Mouse (Mus musculus) splenic B cell, adult 2 months (primary cell): ENCODE data around the gene Akap8.

ENCODE experiments used
- DNase-seq: peaks from one replicate; pipeline ENCODE4 v3.0.0-alpha.2; 2011; ENCODE audit warnings: low read depth, low spot score
- H3K27me3 ChIP-seq: 2 replicates; pipeline ENCODE4 v1.6.1; 2012; ENCODE audit warnings: mild to moderate bottlenecking, low read length, moderate library complexity, mixed read lengths; ENCODE audit not compliant: control insufficient read depth, poor library complexity, insufficient read depth, severe bottlenecking
- H3K36me3 ChIP-seq: 2 replicates; pipeline ENCODE4 v1.6.1; 2012; ENCODE audit warnings: mild to moderate bottlenecking, low read length, moderate library complexity, mixed read lengths; ENCODE audit not compliant: control insufficient read depth, poor library complexity, insufficient read depth, severe bottlenecking

Akap8 gene

DNA sequence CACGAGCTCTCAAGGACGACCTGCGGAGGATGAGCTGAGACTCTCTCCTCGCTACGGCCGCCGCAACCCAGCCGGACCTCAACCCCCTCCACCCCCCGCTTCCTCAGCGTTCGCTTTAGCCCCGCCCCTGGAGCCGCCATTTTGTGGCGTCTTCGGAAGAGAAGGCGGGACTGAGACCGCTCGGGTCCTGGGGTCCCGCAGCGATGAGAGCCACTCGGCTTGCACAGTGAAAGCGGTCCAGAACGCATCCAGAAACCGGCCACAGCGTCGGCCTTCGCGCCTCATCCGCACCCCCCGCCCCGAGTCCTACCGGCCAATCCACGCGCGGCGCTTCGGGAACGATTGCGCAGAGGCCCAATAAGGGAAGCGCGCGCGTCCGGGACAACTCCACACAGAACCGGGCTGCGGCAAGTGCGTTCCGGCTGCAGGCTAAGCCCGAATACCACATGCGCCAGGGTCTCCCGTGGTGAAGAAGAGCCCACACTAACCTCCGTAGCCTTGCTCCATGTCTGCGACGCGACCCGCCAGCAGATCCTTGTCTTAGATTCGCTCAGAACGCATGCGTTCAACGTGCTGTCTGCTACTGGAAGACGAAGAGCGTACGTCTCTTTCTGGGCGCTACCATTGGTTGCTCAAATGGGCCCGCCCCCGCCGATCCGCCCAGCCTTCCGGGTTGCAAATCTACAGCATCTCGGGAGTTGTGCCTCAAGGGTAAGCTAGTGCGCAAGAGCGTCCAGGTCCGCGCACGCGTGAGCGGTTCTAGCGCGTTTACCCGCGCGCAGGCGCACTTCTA is at the start of gene Akap8:
Gene Akap8, minus strand, starts transcription at position 642 of the 793 bp plus-strand sequence.
- Histone ChIP-seq H3K27me3 (no peaks in the 10 kb centered on the region), H3K36me3 (peaks cover 13% of the 10 kb centered on the region)
- peak; percentile 98 for DNase-seq

GRCm38 (mm10) chr17:32368991-32369578 is 48.0 kb upstream of the Akap8 start:
- Histone ChIP-seq H3K27me3 (no peaks in the 10 kb centered on the region), H3K36me3 (no peaks in the 10 kb centered on the region)
- peak; percentile 60 for DNase-seq

GRCm38 (mm10) chr17:32367706-32368105 is 46.7 kb upstream of the Akap8 start:
- no peak for DNase-seq
- H3K27me3 ChIP-seq, result no peaks in the 10 kb centered on the region
- H3K36me3 ChIP-seq, result no peaks in the 10 kb centered on the region

GRCm38 (mm10) chr17:32365296-32365695 is 44.3 kb upstream of the Akap8 start:
- H3K36me3 ChIP-seq, result no peaks in the 10 kb centered on the region; the same call in 1 of the 2 replicates
- no peaks in the 10 kb centered on the region for H3K27me3 ChIP-seq
- DNase-seq, result no peak

DNA sequence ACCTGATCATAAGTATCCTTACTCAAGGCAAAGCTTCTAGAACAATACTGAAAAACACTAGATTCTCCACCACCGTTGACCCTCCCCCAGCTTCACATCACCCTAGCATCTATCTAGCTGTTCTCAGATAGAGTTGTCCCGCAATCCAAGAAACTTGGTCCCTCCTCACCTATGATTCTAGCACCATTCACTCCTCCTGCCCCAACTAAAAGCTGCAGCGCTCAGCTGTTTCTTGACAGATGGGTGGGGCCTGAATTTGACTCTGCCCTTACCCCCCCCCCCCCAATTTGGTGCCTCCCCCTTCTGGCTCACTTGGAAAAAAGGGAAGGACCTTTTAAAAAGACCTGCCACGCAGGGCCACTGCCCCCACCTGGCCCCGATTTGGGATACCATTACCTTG is 43.8 kb upstream of the Akap8 start:
- H3K27me3 ChIP-seq, result no peaks in the 10 kb centered on the region
- DNase-seq, result no peak

DNA sequence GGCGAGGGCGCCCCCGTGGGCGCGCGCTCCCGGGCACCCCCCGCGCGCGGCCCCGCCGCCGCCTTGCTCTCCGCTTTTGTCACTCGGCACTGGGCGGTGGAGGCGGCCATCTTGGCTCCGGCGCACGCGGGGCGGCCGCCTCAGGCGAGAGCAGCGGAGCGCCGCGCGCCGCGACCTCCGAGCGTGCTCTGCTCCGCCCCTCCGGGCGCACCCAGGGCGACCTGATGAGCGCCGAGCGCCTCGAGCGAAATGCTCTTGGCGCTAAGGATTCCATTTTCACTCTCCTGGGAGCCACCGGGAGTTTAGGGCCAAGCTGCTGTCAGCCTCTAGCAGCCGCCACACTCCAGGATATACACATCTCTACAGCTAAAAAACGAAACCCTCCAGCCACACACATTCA is 43.3 kb upstream of the Akap8 start:
- DNase-seq, result peak; percentile 84
- Histone ChIP-seq H3K27me3 (no peaks in the 10 kb centered on the region), H3K36me3 (no peaks in the 10 kb centered on the region; the same call in none of the 2 replicates)

More for the DNA sequence above, 43.8 kb upstream of the Akap8 start:
- H3K36me3 ChIP-seq, result no peaks in the 10 kb centered on the region; the same call in 1 of the 2 replicates

- Histone ChIP-seq H3K36me3 (peaks cover 2% of the 10 kb centered on the region), H3K27me3 (no peaks in the 10 kb centered on the region)
- peak; percentile 13 for DNase-seq
These were observed 42.8 kb upstream of the Akap8 start for GRCm38 (mm10) chr17:32363821-32364301.

DNA sequence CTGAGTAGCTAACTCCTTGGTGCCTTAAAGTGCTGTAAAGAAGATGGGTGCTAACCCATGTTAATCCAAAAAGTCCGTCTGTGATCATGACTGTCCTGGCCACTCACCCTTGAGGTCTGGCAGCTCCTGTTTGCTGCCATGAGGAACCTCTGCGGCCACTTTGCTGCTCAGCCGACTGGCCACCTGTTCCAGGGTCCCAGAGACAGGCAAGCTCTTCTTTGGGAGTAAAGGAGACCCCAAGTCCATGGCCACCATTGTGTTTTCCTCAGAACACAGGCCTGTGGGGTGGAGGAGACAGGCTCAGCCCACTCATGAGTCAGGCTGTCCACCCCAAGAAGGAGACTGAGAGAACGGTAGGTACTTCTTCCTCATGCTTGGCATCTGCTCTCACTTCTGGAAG is 41.6 kb upstream of the Akap8 start:
- Histone ChIP-seq H3K27me3 (no peaks in the 10 kb centered on the region), H3K36me3 (peaks cover 8% of the 10 kb centered on the region)
- DNase-seq, result no peak

DNA sequence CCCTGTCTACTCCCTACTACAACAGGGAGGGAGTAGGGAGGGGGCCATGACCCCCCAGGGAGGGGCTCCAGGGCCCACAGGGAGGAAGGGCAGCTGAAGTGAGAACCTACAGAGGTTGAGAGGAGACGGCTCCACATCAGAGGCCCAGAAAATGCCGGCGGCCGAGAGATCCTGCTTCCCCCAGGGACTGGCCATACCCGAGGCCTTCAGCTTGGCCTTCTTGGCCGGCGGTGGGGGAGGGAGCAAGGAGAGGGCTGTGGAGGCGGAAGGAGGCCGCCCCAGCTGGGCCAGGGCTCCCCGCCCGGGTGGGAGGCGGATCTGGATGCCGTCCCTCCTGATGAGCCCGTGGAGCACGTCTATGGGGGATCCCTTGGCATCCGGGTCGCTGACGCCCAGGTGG is 38.9 kb upstream of the Akap8 start:
- Histone ChIP-seq H3K36me3 (peaks cover 10% of the 10 kb centered on the region), H3K27me3 (no peaks in the 10 kb centered on the region)
- no peak for DNase-seq

- Histone ChIP-seq H3K36me3 (peaks cover 10% of the 10 kb centered on the region), H3K27me3 (no peaks in the 10 kb centered on the region)
- no peak for DNase-seq
These were observed 37.9 kb upstream of the Akap8 start for GRCm38 (mm10) chr17:32358943-32359340.

- H3K36me3 ChIP-seq, result peaks cover 10% of the 10 kb centered on the region
These were observed 37.3 kb upstream of the Akap8 start for GRCm38 (mm10) chr17:32358192-32358942.

GRCm38 (mm10) chr17:32356766-32357760 is 36.0 kb upstream of the Akap8 start:
- Histone ChIP-seq H3K36me3 (peaks cover 10% of the 10 kb centered on the region), H3K27me3 (no peaks in the 10 kb centered on the region)
- DNase-seq, result no peak

More at GRCm38 (mm10) chr17:32358192-32358942, 37.3 kb upstream of the Akap8 start:
- no peak for DNase-seq
- H3K27me3 ChIP-seq, result no peaks in the 10 kb centered on the region

DNA sequence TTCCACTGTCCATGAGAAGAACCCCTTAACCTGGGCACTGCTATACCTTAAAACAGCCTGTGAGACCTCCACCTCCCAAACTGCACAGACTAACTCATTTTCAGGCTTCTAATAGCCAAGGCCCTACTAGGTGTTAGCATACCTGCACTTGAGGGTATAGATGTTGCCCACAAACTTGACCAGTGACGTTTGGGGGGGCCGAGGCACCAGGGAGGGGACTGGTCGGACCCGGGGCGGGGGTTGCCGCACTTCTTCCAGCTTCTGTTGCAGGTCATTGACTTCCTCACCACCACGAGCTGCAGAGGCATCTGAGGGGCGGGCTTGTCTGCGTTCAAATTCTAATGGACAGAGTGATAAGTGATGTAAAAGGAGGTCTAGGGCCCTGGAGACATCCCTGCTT is 35.2 kb upstream of the Akap8 start:
- Histone ChIP-seq H3K36me3 (peaks cover 10% of the 10 kb centered on the region), H3K27me3 (no peaks in the 10 kb centered on the region)
- no peak for DNase-seq

GRCm38 (mm10) chr17:32355031-32355430 is 34.0 kb upstream of the Akap8 start:
- no peak for DNase-seq
- H3K27me3 ChIP-seq, result no peaks in the 10 kb centered on the region
- peaks cover 10% of the 10 kb centered on the region for H3K36me3 ChIP-seq
